Mouse (Mus musculus) MEL (cell line): ENCODE results near the gene Cx3cl1. TPM values are rescaled to one million over a fixed set of nuclear protein-coding genes. Genes with fewer than 3 reads are reported as not detected.

Experiments used
- DNase-seq: peaks from one replicate; pipeline ENCODE4 v3.0.0; 2011; ENCODE audit warnings: low read depth, low spot score
- H3K27ac ChIP-seq: 2 replicates; pipeline ENCODE4 v1.5.1; 2012; ENCODE audit warnings: low read depth, mild to moderate bottlenecking, control low read depth, low read length, moderate library complexity; ENCODE audit not compliant: control insufficient read depth
- H3K27me3 ChIP-seq, 2 experiments: fragments of 150-350 bp in 1 of 2; sonication (generic) in 1 of 2; 2 replicates each; pipeline ENCODE4 v1.6.1; 2012; ENCODE audit warnings: low read length in 2 of 2, mild to moderate bottlenecking in 2 of 2, improper control_type of control experiment in 1 of 2, moderate library complexity in 1 of 2; ENCODE audit not compliant: insufficient read depth in 2 of 2, control insufficient read depth in 1 of 2
- H3K36me3 ChIP-seq, 2 experiments: 2 replicates each; pipeline ENCODE4 v1.6.1; 2012 to 2014; ENCODE audit warnings: low read length in 2 of 2, improper control_type of control experiment in 1 of 2, inconsistent platforms in 1 of 2, mild to moderate bottlenecking in 1 of 2; ENCODE audit not compliant: insufficient read depth in 2 of 2, control insufficient read depth in 1 of 2
- H3K4me1 ChIP-seq, 2 experiments: fragments of 150-350 bp in 1 of 2; sonication (generic) in 1 of 2; 2 replicates each; pipeline ENCODE4 v1.6.1; 2012; ENCODE audit warnings: low read length in 2 of 2, improper control_type of control experiment in 1 of 2, mild to moderate bottlenecking in 1 of 2; ENCODE audit not compliant: insufficient read depth in 2 of 2, control insufficient read depth in 1 of 2
- H3K4me3 ChIP-seq, 2 experiments: fragments of 150-350 bp in 1 of 2; sonication (generic) in 1 of 2; 2 replicates each; pipeline ENCODE4 v1.5.1; 2012; ENCODE audit warnings: low read depth in 2 of 2, low read length in 2 of 2, mild to moderate bottlenecking in 2 of 2, moderate library complexity in 2 of 2, control low read depth in 1 of 2, improper control_type of control experiment in 1 of 2; ENCODE audit not compliant: control insufficient read depth in 1 of 2, insufficient read depth in 1 of 2
- H3K79me2 ChIP-seq: 2 replicates; pipeline ENCODE4 v1.6.1; 2012; ENCODE audit warnings: mild to moderate bottlenecking, low read length, moderate library complexity; ENCODE audit not compliant: control insufficient read depth, poor library complexity, insufficient read depth
- H3K9ac ChIP-seq: 2 replicates; pipeline ENCODE4 v1.6.1; 2012; ENCODE audit warnings: low read depth, mild to moderate bottlenecking, control low read depth, low read length, moderate library complexity; ENCODE audit not compliant: control insufficient read depth, poor library complexity, severe bottlenecking
- H3K9me3 ChIP-seq: fragments of 150-350 bp; sonication (generic); replicated peaks from 2 replicates; pipeline ENCODE4 v1.6.1; 2012; ENCODE audit warnings: mild to moderate bottlenecking, low read length, improper control_type of control experiment, moderate library complexity; ENCODE audit not compliant: insufficient read depth
- CHD2 ChIP-seq: IDR thresholded peaks from 2 replicates; pipeline ENCODE4 v1.6.1; 2011; ENCODE audit warnings: low read length, improper control_type of control experiment
- CTCF ChIP-seq, 3 experiments: IDR thresholded peaks in 2 of 3; conservative IDR thresholded peaks in 1 of 3; 2 replicates each; pipeline ENCODE4 v1.5.1; 2011 to 2012; ENCODE audit warnings: low read length in 3 of 3, low read depth in 2 of 3, mild to moderate bottlenecking in 2 of 3, improper control_type of control experiment in 1 of 3, inconsistent platforms in 1 of 3, mixed read lengths in 1 of 3, moderate library complexity in 1 of 3; ENCODE audit not compliant: control insufficient read depth in 1 of 3, insufficient read depth in 1 of 3, poor library complexity in 1 of 3, severe bottlenecking in 1 of 3
- E2F4 ChIP-seq: IDR thresholded peaks from 2 replicates; pipeline ENCODE4 v1.6.1; 2011; ENCODE audit warnings: low read depth, low read length, improper control_type of control experiment, borderline replicate concordance
- EP300 ChIP-seq, 2 experiments: IDR thresholded peaks; 2 replicates each; pipeline ENCODE4 v1.6.1; 2011; ENCODE audit warnings: improper control_type of control experiment in 2 of 2, low read length in 2 of 2, low read depth in 1 of 2, mild to moderate bottlenecking in 1 of 2
- ETS1 ChIP-seq: IDR thresholded peaks from 2 replicates; pipeline ENCODE4 v1.6.1; 2012; ENCODE audit warnings: low read depth, mild to moderate bottlenecking, inconsistent platforms, low read length, improper control_type of control experiment, moderate library complexity
- GABPA ChIP-seq: IDR thresholded peaks from 2 replicates; pipeline ENCODE4 v1.6.1; 2012; ENCODE audit warnings: low read depth, mild to moderate bottlenecking, inconsistent platforms, low read length, improper control_type of control experiment, moderate library complexity
- GATA1 ChIP-seq: IDR thresholded peaks from 2 replicates; pipeline ENCODE4 v1.6.1; 2011; ENCODE audit warnings: low read depth, low read length, improper control_type of control experiment
- HCFC1 ChIP-seq: IDR thresholded peaks from 2 replicates; pipeline ENCODE4 v1.6.1; 2012; ENCODE audit warnings: low read depth, mild to moderate bottlenecking, inconsistent platforms, low read length, improper control_type of control experiment, moderate library complexity
- MAFK ChIP-seq: IDR thresholded peaks from 2 replicates; pipeline ENCODE4 v1.6.1; 2011; ENCODE audit warnings: low read depth, mild to moderate bottlenecking, low read length, improper control_type of control experiment, borderline replicate concordance
- MAX ChIP-seq: IDR thresholded peaks from 2 replicates; pipeline ENCODE4 v1.6.1; 2011; ENCODE audit warnings: low read length, improper control_type of control experiment
- MAZ ChIP-seq: IDR thresholded peaks from 2 replicates; pipeline ENCODE4 v1.6.1; 2012; ENCODE audit warnings: low read depth, mild to moderate bottlenecking, inconsistent platforms, low read length, improper control_type of control experiment
- MEF2A ChIP-seq: IDR thresholded peaks from 2 replicates; pipeline ENCODE4 v1.6.1; 2014; ENCODE audit warnings: low read depth, mild to moderate bottlenecking, inconsistent platforms, low read length, improper control_type of control experiment; ENCODE audit not compliant: poor library complexity, insufficient replicate concordance, severe bottlenecking; ENCODE audit errors: extremely low read depth
- MYB ChIP-seq: IDR thresholded peaks from 2 replicates; pipeline ENCODE4 v1.6.1; 2011; ENCODE audit warnings: mild to moderate bottlenecking, low read depth, low read length, improper control_type of control experiment
- POLR2A ChIP-seq, 2 experiments: IDR thresholded peaks; 2 replicates each; pipeline ENCODE4 v1.6.1; 2011 to 2012; ENCODE audit warnings: low read length in 2 of 2, mild to moderate bottlenecking in 2 of 2, control low read depth in 1 of 2, improper control_type of control experiment in 1 of 2, low read depth in 1 of 2, moderate library complexity in 1 of 2; ENCODE audit not compliant: control insufficient read depth in 1 of 2, insufficient read depth in 1 of 2, poor library complexity in 1 of 2
- POLR2AphosphoS2 ChIP-seq: IDR thresholded peaks from 2 replicates; pipeline ENCODE4 v1.6.1; 2011; ENCODE audit warnings: low read length, improper control_type of control experiment
- SIN3A ChIP-seq: IDR thresholded peaks from 2 replicates; pipeline ENCODE4 v1.6.1; 2012; ENCODE audit warnings: low read length, improper control_type of control experiment, inconsistent platforms
- SMC3 ChIP-seq: IDR thresholded peaks from 2 replicates; pipeline ENCODE4 v1.6.1; 2011; ENCODE audit warnings: low read depth, low read length, improper control_type of control experiment
- TAL1 ChIP-seq: IDR thresholded peaks from 2 replicates; pipeline ENCODE4 v1.6.1; 2012; ENCODE audit warnings: mild to moderate bottlenecking, inconsistent platforms, low read length, moderate library complexity, mixed read lengths
- TBP ChIP-seq: IDR thresholded peaks from 2 replicates; pipeline ENCODE4 v1.8.0; 2011; ENCODE audit warnings: low read depth, low read length, improper control_type of control experiment
- USF2 ChIP-seq, 2 experiments: IDR thresholded peaks; 2 replicates each; pipeline ENCODE4 v1.6.1; 2011 to 2012; ENCODE audit warnings: improper control_type of control experiment in 2 of 2, low read length in 2 of 2, borderline replicate concordance in 1 of 2, inconsistent platforms in 1 of 2, low read depth in 1 of 2, mild to moderate bottlenecking in 1 of 2; ENCODE audit not compliant: insufficient read depth in 1 of 2
- ZC3H11A ChIP-seq: IDR thresholded peaks from 2 replicates; pipeline ENCODE4 v1.6.1; 2012; ENCODE audit warnings: low read depth, mild to moderate bottlenecking, inconsistent platforms, low read length, improper control_type of control experiment
- polyA plus RNA-seq, 2 experiments: library from polyadenylated mRNA; stranded (reverse) in 1 of 2; unstranded in 1 of 2; fragments of >175 nt in 1 of 2; fragments of >200 nt in 1 of 2; gene quantifications; 2 replicates each; pipeline versions ENCODE4 v1.2.1 to v1.2.4; 2012; ENCODE audit warnings: low replicate concordance in 2 of 2, low read depth in 1 of 2; ENCODE audit not compliant: insufficient read length in 2 of 2, insufficient read depth in 1 of 2, missing spikeins in 1 of 2
- total RNA-seq: library from RNA; depleted of rRNA; stranded (reverse); fragments of 300-350 nt; gene quantifications from 2 replicates; pipeline ENCODE4 v1.2.3, GENCODE M21; 2012

Gene Cx3cl1
- total and polyA plus RNA-seq, 3 experiments, result not detected

GRCm38 (mm10) chr8:94754006-94754405 is 17.8 kb upstream of the Cx3cl1 start:
- no peak for DNase-seq
- Histone ChIP-seq H3K4me3 (no peak overlapping the region), H3K9ac (no peak overlapping the region), H3K36me3 (no peaks in the 10 kb centered on the region), H3K9me3 (no peaks in the 10 kb centered on the region), H3K27ac (no peak overlapping the region), H3K79me2 (no peaks in the 10 kb centered on the region), H3K4me1 (no peaks in the 10 kb centered on the region)
- TF ChIP-seq ETS1 (no peak), CTCF (IDR thresholded peaks at IDR 0.05 in 2 of 3, conservative IDR thresholded peaks at IDR 0.05 in 1 of 3; ENCODE audit: control insufficient read depth in 1 of 3, insufficient read depth in 1 of 3, low read depth in 2 of 3, low read length in 3 of 3, poor library complexity in 1 of 3, severe bottlenecking in 1 of 3) (no peak), GABPA (no peak), HCFC1 (no peak)
- TF ChIP-seq, all 39 proteins: peak for 0
- H3K27me3 ChIP-seq, result peaks cover 21% of the 10 kb centered on the region in 2 experiments

- Histone ChIP-seq H3K4me1 (no peaks in the 10 kb centered on the region), H3K36me3 (no peaks in the 10 kb centered on the region), H3K4me3 (no peak overlapping the region), H3K9me3 (no peaks in the 10 kb centered on the region), H3K79me2 (no peaks in the 10 kb centered on the region), H3K27ac (no peak overlapping the region), H3K9ac (no peak overlapping the region), H3K27me3 (peaks cover 20 to 21% of the 10 kb centered on the region in 2 experiments)
- DNase-seq, result no peak
- TF ChIP-seq MAFK, result no peak
- TF ChIP-seq E2F4, result no peak
- TF ChIP-seq MEF2A, result no peak
- TF ChIP-seq ZC3H11A, result no peak
- TF ChIP-seq TBP, result no peak
- no peak for TF ChIP-seq EP300 (IDR thresholded peaks at IDR 0.05; ENCODE audit: low read depth in 1 of 2, low read length in 2 of 2)
- TF ChIP-seq MYB, result no peak
- TF ChIP-seq MAX, result no peak
- TF ChIP-seq SMC3, result no peak
- no peak for TF ChIP-seq SIN3A
- TF ChIP-seq TAL1, result no peak
Measured at GRCm38 (mm10) chr8:94754486-94754885, 17.3 kb upstream of the Cx3cl1 start.

- DNase-seq, result no peak
- H3K9me3 ChIP-seq, result no peaks in the 10 kb centered on the region
- H3K4me1 ChIP-seq, result no peaks in the 10 kb centered on the region
- no peak overlapping the region for H3K9ac ChIP-seq
- H3K27ac ChIP-seq, result no peak overlapping the region
- H3K27me3 ChIP-seq, result peaks cover 0 to 9% of the 10 kb centered on the region in 2 experiments; a peak in 3 of 4 replicates
- H3K4me3 ChIP-seq, result no peak overlapping the region
- TF ChIP-seq MAZ, result no peak
- TF ChIP-seq POLR2AphosphoS2, result no peak
- no peak for TF ChIP-seq SIN3A
- TF ChIP-seq GATA1, result no peak
- no peak for TF ChIP-seq CHD2
- TF ChIP-seq SMC3, result no peak
- no peak for TF ChIP-seq MYB
- TF ChIP-seq USF2 (IDR thresholded peaks at IDR 0.05; ENCODE audit: borderline replicate concordance in 1 of 2, insufficient read depth in 1 of 2, low read depth in 1 of 2, low read length in 2 of 2), result no peak
- no peak for TF ChIP-seq EP300 (IDR thresholded peaks at IDR 0.05; ENCODE audit: low read depth in 1 of 2, low read length in 2 of 2)
- TF ChIP-seq POLR2A (IDR thresholded peaks at IDR 0.05; ENCODE audit: control insufficient read depth in 1 of 2, insufficient read depth in 1 of 2, low read depth in 1 of 2, low read length in 2 of 2, poor library complexity in 1 of 2), result no peak
- TF ChIP-seq, all 39 proteins: peak for 0
- H3K36me3 ChIP-seq, result no peaks in the 10 kb centered on the region
- no peaks in the 10 kb centered on the region for H3K79me2 ChIP-seq
Measured at GRCm38 (mm10) chr8:94767035-94767434, 4.8 kb upstream of the Cx3cl1 start.
